Mouse (Mus musculus): ENCODE results near the gene Polr2e.

The Polr2e gene

GRCm38 (mm10) chr10:80057683-80058326 is 18.2 kb upstream of the Polr2e start:
- in situ Hi-C loops (cut with MboI, MseI) = loop anchor here in 1 of 2 experiments (5.0 kb wide), 1 partner anchor 66 kb away; no protein-coding TSS in a partner anchor

- in situ Hi-C loops (cut with MboI, MseI) = loop anchor here in 1 of 2 experiments (5.0 kb wide), 1 partner anchor 65 kb away; no protein-coding TSS in a partner anchor
Observed at GRCm38 (mm10) chr10:80056976-80057682, 17.5 kb upstream of the Polr2e start.

GRCm38 (mm10) chr10:80056506-80056905 is 16.9 kb upstream of the Polr2e start:
- in situ Hi-C loops (cut with MboI, MseI) = loop anchor here in 1 of 2 experiments (5.0 kb wide), 1 partner anchor 64 kb away; no protein-coding TSS in a partner anchor

- in situ Hi-C loops (cut with MboI, MseI) = loop anchor here in 1 of 2 experiments (5.0 kb wide), 1 partner anchor 64 kb away; no protein-coding TSS in a partner anchor
Observed at GRCm38 (mm10) chr10:80055891-80056290, 16.3 kb upstream of the Polr2e start.

GRCm38 (mm10) chr10:80055364-80055763 is 15.8 kb upstream of the Polr2e start:
- in situ Hi-C loops (cut with MboI, MseI) = loop anchor here in 1 of 2 experiments (5.0 kb wide), 1 partner anchor 63 kb away; no protein-coding TSS in a partner anchor

GRCm38 (mm10) chr10:80054911-80055310 is 15.3 kb upstream of the Polr2e start:
- in situ Hi-C loops (cut with MboI, MseI) = loop anchor here in 1 of 2 experiments (5.0 kb wide), 1 partner anchor 63 kb away; no protein-coding TSS in a partner anchor

GRCm38 (mm10) chr10:80053831-80054815 is 14.5 kb upstream of the Polr2e start:
- in situ Hi-C loops (cut with MboI, MseI) = no loop called here

GRCm38 (mm10) chr10:80053259-80053780 is 13.7 kb upstream of the Polr2e start:
- in situ Hi-C loops (cut with MboI, MseI) = no loop called here

- in situ Hi-C loops (cut with MboI, MseI) = no loop called here
Observed at GRCm38 (mm10) chr10:80052374-80052764, 12.8 kb upstream of the Polr2e start.

GRCm38 (mm10) chr10:80051618-80052373 is 12.2 kb upstream of the Polr2e start:
- in situ Hi-C loops (cut with MboI, MseI) = no loop called here

GRCm38 (mm10) chr10:80050885-80051617 is 11.5 kb upstream of the Polr2e start:
- in situ Hi-C loops (cut with MboI, MseI) = no loop called here

- in situ Hi-C loops (cut with MboI, MseI) = no loop called here
Observed at GRCm38 (mm10) chr10:80050244-80050643, 10.6 kb upstream of the Polr2e start.

- in situ Hi-C loops (cut with MboI, MseI) = loop anchor here in 1 of 2 experiments (5.0 kb wide), 1 partner anchor 362 kb away; the partner anchor contains the start of gene Gzmm
Observed at GRCm38 (mm10) chr10:80048834-80049233, 9.2 kb upstream of the Polr2e start.

- in situ Hi-C loops (cut with MboI, MseI) = loop anchor here in 1 of 2 experiments (5.0 kb wide), 1 partner anchor 361 kb away; the partner anchor contains the start of gene Gzmm
Observed at GRCm38 (mm10) chr10:80048396-80048795, 8.8 kb upstream of the Polr2e start.

GRCm38 (mm10) chr10:80047041-80047565 is 7.5 kb upstream of the Polr2e start, which contains the start of gene Gpx4:
Gene Gpx4, plus strand, starts transcription at chr10:80047166.
- in situ Hi-C loops (cut with MboI, MseI) = loop anchor here in 1 of 2 experiments (5.0 kb wide), 1 partner anchor 360 kb away; the partner anchor contains the start of gene Gzmm

GRCm38 (mm10) chr10:80045766-80046165 is 6.2 kb upstream of the Polr2e start:
- in situ Hi-C loops (cut with MboI, MseI) = loop anchor here in 1 of 2 experiments (5.0 kb wide), 1 partner anchor 358 kb away; the partner anchor contains the start of gene Gzmm

- in situ Hi-C loops (cut with MboI, MseI) = loop anchor here in 1 of 2 experiments (5.0 kb wide), 1 partner anchor 358 kb away; the partner anchor contains the start of gene Gzmm
Observed at GRCm38 (mm10) chr10:80045364-80045763, 5.8 kb upstream of the Polr2e start.

- in situ Hi-C loops (cut with MboI, MseI) = no loop called here
Observed at GRCm38 (mm10) chr10:80044087-80044486, 4.5 kb upstream of the Polr2e start.

Data from T-helper 17 cell (primary cell).